Mouse (Mus musculus) left cerebral cortex, adult 2 months (tissue): ENCODE measurements at regions not wholly inside any gene's neighbourhood (a gene's known extent, or its start where the extent isn't known, plus 50 kb on each side); places are given as distances from the start of the nearest gene placed in this dataset.

ENCODE experiments used
- DNase-seq, 2 experiments: peaks; one replicate each; pipeline ENCODE4 v3.0.0; 2021 to 2022; ENCODE audit warnings: low spot score in 2 of 2, mixed read lengths in 1 of 2; ENCODE audit errors: extremely low spot score in 1 of 2
- H3K27ac ChIP-seq: fragments of 200-600 bp; 2 replicates; pipeline ENCODE4 v1.8.1; 2022
- H3K4me3 ChIP-seq: fragments of 200-600 bp; 2 replicates; pipeline ENCODE4 v1.8.1; 2022
- CTCF ChIP-seq: fragments of 200-600 bp; IDR thresholded peaks from 2 replicates; pipeline ENCODE4 v1.8.1; 2022; ENCODE audit warnings: antibody characterized with exemption, mild to moderate bottlenecking, moderate library complexity
- intact Hi-C: fragments of 180-260 bp; cut with DNase I; formaldehyde crosslinking; loops from one replicate; pipeline ENCODE4 v1.15.1; 2025

GRCm38 (mm10) chr5:35221451-35222305 lies 56.4 kb upstream of the Adra2c start:
- intact Hi-C loops = no loop called here
- Histone ChIP-seq H3K4me3 (no peak overlapping the region), H3K27ac (no peak overlapping the region)
- DNase-seq = no peak
- TF ChIP-seq CTCF = no peak

- H3K4me3 ChIP-seq = no peak overlapping the region
- no peak for DNase-seq
- no peak for TF ChIP-seq CTCF
- no peak overlapping the region for H3K27ac ChIP-seq
- intact Hi-C loops = no loop called here
Observed at GRCm38 (mm10) chr5:35216271-35216670, 61.8 kb upstream of the Adra2c start.

- Histone ChIP-seq H3K27ac (no peak overlapping the region), H3K4me3 (no peak overlapping the region)
- no peak for TF ChIP-seq CTCF
- intact Hi-C loops = no loop called here
- peak; percentile 25 to 54 for DNase-seq
Observed at GRCm38 (mm10) chr5:35215480-35216195, 62.5 kb upstream of the Adra2c start.

GRCm38 (mm10) chr5:35215007-35215406 lies 63.1 kb upstream of the Adra2c start:
- intact Hi-C loops = no loop called here
- no peak overlapping the region for H3K27ac ChIP-seq
- peak in 1 of 2 experiments; percentile 30 for DNase-seq
- no peak overlapping the region for H3K4me3 ChIP-seq
- no peak for TF ChIP-seq CTCF

- no peak for TF ChIP-seq CTCF
- Histone ChIP-seq H3K27ac (no peak overlapping the region), H3K4me3 (no peak overlapping the region)
- DNase-seq = no peak
- intact Hi-C loops = no loop called here
Observed at GRCm38 (mm10) chr5:35209348-35209747, 68.8 kb upstream of the Adra2c start.

GRCm38 (mm10) chr5:35204049-35204448 lies 74.1 kb upstream of the Adra2c start:
- intact Hi-C loops = no loop called here
- no peak for DNase-seq
- TF ChIP-seq CTCF = no peak
- no peak overlapping the region for H3K4me3 ChIP-seq
- H3K27ac ChIP-seq = no peak overlapping the region

- no peak overlapping the region for H3K27ac ChIP-seq
- intact Hi-C loops = no loop called here
- TF ChIP-seq CTCF = no peak
- DNase-seq = no peak
- no peak overlapping the region for H3K4me3 ChIP-seq
Observed at GRCm38 (mm10) chr5:35198468-35198867, 79.7 kb upstream of the Adra2c start.

- no peak overlapping the region for H3K4me3 ChIP-seq
- no peak for TF ChIP-seq CTCF
- peak; percentile 70 to 75 for DNase-seq
- intact Hi-C loops = no loop called here
- no peak overlapping the region; the same call in 1 of the 2 replicates for H3K27ac ChIP-seq
Observed at GRCm38 (mm10) chr5:35189113-35189797, 83.7 kb upstream of the Lrpap1 start.

GRCm38 (mm10) chr5:35185826-35186225 lies 80.3 kb upstream of the Lrpap1 start:
- TF ChIP-seq CTCF = no peak
- DNase-seq = no peak
- intact Hi-C loops = no loop called here
- no peak overlapping the region for H3K4me3 ChIP-seq
- no peak overlapping the region for H3K27ac ChIP-seq

- no peak overlapping the region for H3K27ac ChIP-seq
- intact Hi-C loops = no loop called here
- no peak for DNase-seq
- no peak for TF ChIP-seq CTCF
- no peak overlapping the region for H3K4me3 ChIP-seq
Observed at GRCm38 (mm10) chr5:35185289-35185688, 79.7 kb upstream of the Lrpap1 start.

- Histone ChIP-seq H3K27ac (no peak overlapping the region), H3K4me3 (no peak overlapping the region)
- TF ChIP-seq CTCF = no peak
- DNase-seq = no peak
- intact Hi-C loops = no loop called here
Observed at GRCm38 (mm10) chr5:35183418-35183817, 77.9 kb upstream of the Lrpap1 start.

- peak; percentile 67 for TF ChIP-seq CTCF
- DNase-seq = peak; percentile 33 to 43
- intact Hi-C loops = loop anchor here (1.0 to 5.0 kb wide), 2 partner anchors 105 to 172 kb away; no protein-coding TSS in a partner anchor
- Histone ChIP-seq H3K4me3 (no peak overlapping the region), H3K27ac (no peak overlapping the region)
Observed at GRCm38 (mm10) chr5:35177332-35177731, 71.8 kb upstream of the Lrpap1 start.
